ENCODE assay signal across 1 mouse cellular context in genomic region chr15:9748359-9749102, GRCm38 (mm10).
TF ChIP-seq lines count a peak whose summit lies in the region.

TSS of gene Spef2 (minus strand) at chr15:9748868.

TF ChIP-seq in CH12.LX, 34 proteins besides CTCF, POLR2A, EP300 and RAD21 (continued from another document):
- peak; percentile 98 for TF ChIP-seq MXI1 (IDR thresholded peaks at IDR 0.05; ENCODE audit: low read depth, low read length)
